Mouse (Mus musculus): Measurements from ENCODE around the gene Eya4. TPM values are rescaled to one million over a fixed set of nuclear protein-coding genes. Genes with fewer than 3 reads are reported as not detected.

The Eya4 gene
- total RNA-seq (2015), result 0.20 TPM in 1 of 2 replicates, not detected in the other
- total RNA-seq (2017), result 0.14 TPM in 1 of 2 replicates, not detected in the other

- ATAC-seq (replicated peaks; ENCODE audit: poor library complexity), result peak; percentile 42
Measured at GRCm38 (mm10) chr10:23350011-23350911, at the start of gene Eya4. Gene Eya4, minus strand, starts transcription at chr10:23350786.

DNA sequence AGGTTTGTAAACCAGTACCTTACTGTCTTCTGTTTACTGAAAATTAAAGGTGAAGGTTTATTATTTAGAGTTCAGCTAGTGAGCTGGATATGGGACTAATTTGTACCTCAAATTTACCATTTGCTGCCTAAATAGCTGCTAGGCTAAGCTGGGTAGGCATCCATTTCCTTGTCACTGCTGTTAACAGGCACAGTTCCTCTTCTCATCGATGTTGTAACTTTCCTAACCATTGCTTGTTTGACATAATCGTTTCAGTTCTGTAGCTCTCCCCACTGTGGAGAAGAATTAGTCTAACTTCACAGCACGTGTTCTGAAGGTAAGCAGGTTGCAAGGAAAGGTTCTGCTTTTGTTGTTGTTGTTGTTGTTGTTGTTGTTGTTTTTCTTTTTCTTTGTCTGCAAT, 44.8 kb upstream of the Eya4 start:
- ATAC-seq (replicated peaks; ENCODE audit: poor library complexity), result peak; percentile 91

DNA sequence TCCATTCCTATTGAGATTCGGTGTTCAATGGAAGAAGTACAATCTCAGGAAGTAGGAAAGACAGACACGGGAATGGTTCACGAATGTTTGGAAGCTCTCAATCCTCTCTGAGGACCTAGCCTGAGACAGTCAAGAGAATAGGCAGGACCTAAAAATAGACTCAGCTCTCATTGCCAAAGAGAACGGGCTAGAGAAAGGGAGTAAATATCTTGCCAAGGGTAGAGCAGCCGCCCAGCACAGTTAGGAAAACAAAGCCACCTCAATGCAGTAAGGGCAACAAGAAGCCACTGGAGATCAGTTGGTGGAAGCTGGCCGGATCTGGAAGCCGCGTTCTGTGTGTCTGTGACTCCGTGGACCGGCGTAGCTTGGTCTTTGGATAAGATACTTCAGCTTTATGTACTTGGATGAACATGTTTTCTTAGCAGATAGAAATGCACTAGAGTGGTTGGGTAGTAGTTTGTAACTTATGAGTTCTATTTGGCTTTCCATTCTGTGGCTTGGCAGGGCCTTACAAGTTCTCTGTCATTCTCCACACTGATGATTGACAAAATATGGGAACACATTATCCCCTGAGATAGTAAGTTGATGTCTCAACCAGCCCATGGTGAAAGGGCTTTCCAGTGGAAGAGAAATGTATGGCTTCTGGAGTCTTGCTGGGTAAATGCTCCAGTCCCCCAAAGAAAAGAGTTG, 44.1 kb upstream of the Eya4 start:
- ATAC-seq (replicated peaks; ENCODE audit: poor library complexity), result no peak

- no peak for ATAC-seq (replicated peaks; ENCODE audit: poor library complexity)
Measured at GRCm38 (mm10) chr10:23394152-23394551, 43.6 kb upstream of the Eya4 start.

DNA sequence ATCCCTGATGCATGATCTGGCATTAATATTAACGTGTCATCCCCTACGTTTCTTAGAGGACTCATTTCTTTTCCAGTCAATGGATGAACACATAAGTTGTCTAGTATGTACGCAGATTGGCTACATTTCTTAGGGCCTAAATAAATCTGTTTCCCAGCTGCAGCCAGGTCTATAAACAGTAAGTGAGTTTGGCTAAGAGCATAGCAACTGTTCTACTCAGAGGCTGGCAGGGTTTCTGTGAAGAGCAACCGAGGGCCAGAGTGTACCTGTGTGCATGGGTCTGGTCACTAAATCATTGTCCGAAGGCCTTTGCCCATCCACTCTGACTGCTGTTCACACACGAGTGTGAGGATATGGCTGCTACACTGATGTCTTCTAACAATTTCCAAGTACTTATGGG, 13.3 kb upstream of the Eya4 start:
- no peak for ATAC-seq (replicated peaks; ENCODE audit: poor library complexity)

GRCm38 (mm10) chr10:23349392-23350010, 1.1 kb downstream of the Eya4 start:
- no peak; the same call in 1 of the 2 replicates for ATAC-seq (replicated peaks; ENCODE audit: poor library complexity)

GRCm38 (mm10) chr10:23348893-23349391, 1.6 kb downstream of the Eya4 start:
- no peak for ATAC-seq (replicated peaks; ENCODE audit: poor library complexity)

DNA sequence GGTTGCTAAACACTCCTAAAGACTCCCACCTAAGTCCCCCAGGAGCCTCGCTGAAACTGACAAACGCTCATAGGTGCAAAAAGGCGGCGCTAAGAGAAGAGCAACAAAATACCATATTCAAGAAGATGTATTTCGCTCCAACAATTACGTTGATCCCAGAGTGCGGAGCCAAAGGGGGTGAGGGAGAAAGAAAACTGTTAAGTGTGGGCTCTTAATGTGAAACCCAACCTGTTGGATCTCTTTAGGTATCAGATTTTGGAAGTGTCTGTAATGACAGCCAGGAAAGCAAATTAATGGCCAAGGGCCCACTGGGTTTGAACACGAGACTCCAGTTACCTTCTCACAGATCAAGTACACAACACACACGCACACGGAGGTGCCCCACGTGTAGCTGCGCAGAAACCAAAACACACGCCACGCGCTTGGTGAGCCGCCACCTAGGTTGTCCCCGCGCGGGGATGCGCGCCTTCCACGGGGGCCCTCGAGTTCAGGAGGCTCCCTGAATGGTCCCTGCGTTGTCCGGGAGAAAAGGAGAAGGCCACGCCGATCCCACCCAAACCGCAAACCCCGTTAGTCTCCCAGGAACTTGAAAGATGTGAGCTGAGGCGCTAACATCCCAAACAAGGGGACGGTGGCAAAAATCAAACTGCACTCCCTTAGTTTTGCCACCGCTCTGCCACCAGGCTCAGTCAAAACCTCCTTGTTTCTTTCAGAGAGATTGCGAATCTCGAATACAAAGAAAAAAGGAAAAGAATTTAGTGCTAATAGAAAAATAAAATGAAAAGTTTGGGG, 2.3 kb downstream of the Eya4 start:
- no peak for ATAC-seq (replicated peaks; ENCODE audit: poor library complexity)

DNA sequence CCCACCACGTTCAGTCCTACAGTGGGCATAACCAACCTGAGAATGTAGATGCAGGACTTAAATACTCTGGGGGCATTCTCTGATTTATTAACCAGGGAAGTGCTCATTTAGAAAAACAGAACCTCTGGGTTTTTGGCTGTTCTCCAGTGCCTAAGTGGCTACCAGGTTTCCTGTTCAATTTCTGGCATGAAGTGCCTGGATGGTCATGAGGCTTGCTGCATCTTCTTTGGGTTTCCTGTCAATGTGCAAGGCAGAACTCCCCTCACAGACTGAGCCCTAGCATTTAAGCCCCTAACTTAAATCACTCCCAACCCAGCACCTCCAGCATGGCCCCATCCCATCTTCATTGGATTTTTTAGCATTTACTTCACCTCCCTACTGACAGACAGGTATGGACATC, 13.3 kb downstream of the Eya4 start:
- ATAC-seq (replicated peaks; ENCODE audit: poor library complexity), result 0 out of 2 replicates have a peak, but pooled peaks have one; percentile 9

GRCm38 (mm10) chr10:23332768-23333167, 17.8 kb downstream of the Eya4 start:
- no peak for ATAC-seq (replicated peaks; ENCODE audit: poor library complexity)

- no peak for ATAC-seq (replicated peaks; ENCODE audit: poor library complexity)
Measured at GRCm38 (mm10) chr10:23327651-23328050, 22.9 kb downstream of the Eya4 start.

- no peak for ATAC-seq (replicated peaks; ENCODE audit: poor library complexity)
Measured at GRCm38 (mm10) chr10:23322275-23322674, 28.3 kb downstream of the Eya4 start.

GRCm38 (mm10) chr10:23295616-23296015, 55.0 kb downstream of the Eya4 start:
- no peak for ATAC-seq (replicated peaks; ENCODE audit: poor library complexity)

DNA sequence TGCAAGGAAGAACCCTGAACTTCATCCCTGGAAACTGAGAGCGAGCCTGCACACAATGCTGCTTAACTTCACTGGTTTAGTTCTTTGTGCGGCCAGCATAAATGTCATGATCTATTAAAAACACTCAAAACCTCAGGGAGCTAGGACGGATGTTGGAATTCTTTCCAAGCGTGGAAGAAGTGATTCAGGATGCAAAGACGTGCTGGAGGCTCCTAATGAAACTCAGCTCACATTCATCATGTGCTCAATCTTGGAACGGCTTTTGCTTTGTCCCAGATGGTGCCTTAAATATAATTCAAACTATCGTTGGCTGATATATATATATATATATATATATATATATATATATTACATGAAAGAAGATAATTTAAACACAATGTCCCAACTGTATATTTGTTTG, 58.1 kb downstream of the Eya4 start:
- ATAC-seq (replicated peaks; ENCODE audit: poor library complexity), result no peak

DNA sequence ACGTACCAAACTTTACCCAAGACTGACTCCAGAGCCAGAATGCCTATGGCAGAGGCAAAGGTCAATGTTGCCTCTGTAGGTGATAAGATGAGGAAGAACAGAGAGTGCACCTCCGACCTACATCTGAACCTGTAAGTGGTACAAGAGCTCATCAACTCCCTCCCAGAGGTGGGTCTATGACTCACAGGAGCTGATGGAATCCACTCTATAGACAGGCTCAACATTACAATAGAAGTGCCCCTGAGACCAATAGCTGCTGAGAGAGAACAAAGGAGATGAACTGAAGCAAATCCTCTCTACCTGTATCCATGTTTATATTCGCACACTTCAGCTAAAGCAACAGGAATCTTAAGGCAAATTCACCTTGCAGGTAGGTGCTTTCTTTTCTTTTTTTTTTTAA, 73.2 kb downstream of the Eya4 start:
- no peak for ATAC-seq (replicated peaks; ENCODE audit: poor library complexity)

GRCm38 (mm10) chr10:23271050-23271621, 79.5 kb downstream of the Eya4 start:
- no peak for ATAC-seq (replicated peaks; ENCODE audit: poor library complexity)

- no peak for ATAC-seq (replicated peaks; ENCODE audit: poor library complexity)
Measured at GRCm38 (mm10) chr10:23270502-23270901, 80.1 kb downstream of the Eya4 start.

DNA sequence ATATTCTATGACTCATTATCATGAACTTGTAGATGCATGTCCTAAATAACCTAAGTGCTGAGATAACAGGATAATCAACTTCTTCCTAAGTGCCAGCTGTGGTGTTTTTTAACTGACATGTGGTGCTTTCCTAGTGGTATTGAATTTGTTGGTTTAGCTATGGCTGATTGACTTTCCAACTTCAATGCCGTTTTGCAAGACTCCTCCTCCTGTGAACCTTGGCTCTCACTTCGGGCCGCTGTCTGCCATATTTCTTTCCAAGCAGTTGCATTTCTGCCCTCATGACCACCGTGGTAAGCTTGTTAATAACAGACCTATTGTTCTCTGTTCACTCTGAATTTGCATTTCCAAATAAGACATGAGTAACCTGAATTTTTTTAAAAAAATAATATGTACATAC, 98.4 kb downstream of the Eya4 start:
- ATAC-seq (replicated peaks; ENCODE audit: poor library complexity), result no peak

DNA sequence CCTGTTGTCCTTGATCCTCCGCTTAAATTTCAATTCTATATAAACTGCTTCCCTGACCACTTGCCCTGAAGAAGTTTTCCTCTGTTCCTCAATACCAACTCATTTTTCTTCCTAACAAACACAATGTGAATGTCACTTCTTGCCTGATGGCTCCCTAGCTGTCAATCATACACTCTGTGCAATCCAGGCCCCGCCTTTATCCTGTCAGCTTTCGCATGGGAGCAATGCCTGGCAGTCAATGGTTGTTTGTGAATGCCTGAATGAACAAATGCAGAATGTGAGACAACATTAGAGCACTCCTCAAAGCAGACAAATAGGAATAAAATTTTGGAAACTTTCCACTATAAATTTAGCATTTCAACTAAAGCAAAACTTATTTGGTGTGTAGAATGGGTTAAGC, 104.1 kb downstream of the Eya4 start:
- no peak for ATAC-seq (replicated peaks; ENCODE audit: poor library complexity)

- no peak for ATAC-seq (replicated peaks; ENCODE audit: poor library complexity)
Measured at GRCm38 (mm10) chr10:23236918-23237317, 113.7 kb downstream of the Eya4 start.
